Mouse (Mus musculus) embryonic facial prominence, embryonic 15.5 days (tissue): ENCODE measurements at regions not wholly inside any gene's neighbourhood (a gene's known extent, or its start where the extent isn't known, plus 50 kb on each side); places are given as distances from the start of the nearest gene placed in this dataset.

ENCODE experiments used
- ATAC-seq: fragments of 200-750 bp; cut with Nextera tagmentation; 2 replicates; pipeline ENCODE4 v1.8.0; 2017; ENCODE audit warnings: low read depth, moderate TSS enrichment; ENCODE audit not compliant: insufficient number of reproducible peaks, low FRiP score, low TSS enrichment
- H3K27ac ChIP-seq: fragments of 300-500 bp; sonication (generic); replicated peaks from 2 replicates; pipeline ENCODE4 v1.5.1; 2015; ENCODE audit warnings: mild to moderate bottlenecking, inconsistent platforms
- H3K27me3 ChIP-seq: fragments of 300-500 bp; sonication (generic); 2 replicates; pipeline ENCODE4 v1.6.1; 2015; ENCODE audit warnings: inconsistent platforms
- H3K36me3 ChIP-seq: fragments of 300-500 bp; sonication (generic); 2 replicates; pipeline ENCODE4 v1.6.1; 2015; ENCODE audit warnings: mild to moderate bottlenecking, inconsistent platforms
- H3K4me1 ChIP-seq: fragments of 300-500 bp; sonication (generic); 2 replicates; pipeline ENCODE4 v1.6.1; 2015; ENCODE audit warnings: inconsistent platforms
- H3K4me2 ChIP-seq: fragments of 300-500 bp; sonication (generic); replicated peaks from 2 replicates; pipeline ENCODE4 v1.6.1; 2015; ENCODE audit warnings: mild to moderate bottlenecking, inconsistent platforms
- H3K4me3 ChIP-seq: fragments of 300-500 bp; sonication (generic); replicated peaks from 2 replicates; pipeline ENCODE4 v1.5.1; 2015; ENCODE audit warnings: mild to moderate bottlenecking, inconsistent platforms
- H3K9ac ChIP-seq: fragments of 300-500 bp; sonication (generic); 2 replicates; pipeline ENCODE4 v1.6.1; 2015; ENCODE audit warnings: inconsistent platforms
- H3K9me3 ChIP-seq: fragments of 300-500 bp; sonication (generic); replicated peaks from 2 replicates; pipeline ENCODE4 v1.6.1; 2016; ENCODE audit warnings: inconsistent platforms
- WGBS: fragments of 180-500 bp; shearing (Covaris S2); methylation state at CpG from one replicate; pipeline ENCODE4 v1.1.7; 2015; 5-methylcytosine and 5-hydroxymethylcytosine counted together

DNA sequence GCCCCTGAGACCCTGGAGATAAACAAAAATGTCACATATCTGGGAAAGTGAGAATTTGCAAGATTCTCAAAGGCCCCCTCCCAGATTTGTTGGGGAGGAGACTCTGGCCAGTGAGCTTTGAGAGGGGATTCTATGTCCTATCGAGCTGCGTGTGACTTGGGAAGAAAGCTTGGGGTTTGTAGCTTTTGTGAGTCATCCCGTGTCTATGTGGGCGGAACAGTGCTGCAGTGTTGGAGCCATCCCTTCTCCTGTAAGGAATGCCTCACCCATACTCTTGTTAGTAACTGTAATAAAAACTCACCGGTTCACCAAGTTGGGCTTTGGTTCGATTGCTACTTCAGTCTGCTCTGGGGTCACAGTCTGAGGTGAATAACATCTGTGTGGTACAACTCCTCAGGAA lies 160.5 kb downstream of the Hs3st3b1 start:
- Histone ChIP-seq H3K27me3 (no peaks in the 10 kb centered on the region; the same call in 1 of the 2 replicates), H3K9ac (no peak overlapping the region), H3K4me1 (0 out of 2 replicates have a peak, but pooled peaks cover 1% of the 10 kb centered on the region), H3K36me3 (no peaks in the 10 kb centered on the region), H3K4me2 (no peak overlapping the region), H3K4me3 (no peak overlapping the region), H3K9me3 (no peaks in the 10 kb centered on the region), H3K27ac (no peak overlapping the region)
- no peak for ATAC-seq
- 67% methylated on average over 6 of the region's 6 CpGs for WGBS

DNA sequence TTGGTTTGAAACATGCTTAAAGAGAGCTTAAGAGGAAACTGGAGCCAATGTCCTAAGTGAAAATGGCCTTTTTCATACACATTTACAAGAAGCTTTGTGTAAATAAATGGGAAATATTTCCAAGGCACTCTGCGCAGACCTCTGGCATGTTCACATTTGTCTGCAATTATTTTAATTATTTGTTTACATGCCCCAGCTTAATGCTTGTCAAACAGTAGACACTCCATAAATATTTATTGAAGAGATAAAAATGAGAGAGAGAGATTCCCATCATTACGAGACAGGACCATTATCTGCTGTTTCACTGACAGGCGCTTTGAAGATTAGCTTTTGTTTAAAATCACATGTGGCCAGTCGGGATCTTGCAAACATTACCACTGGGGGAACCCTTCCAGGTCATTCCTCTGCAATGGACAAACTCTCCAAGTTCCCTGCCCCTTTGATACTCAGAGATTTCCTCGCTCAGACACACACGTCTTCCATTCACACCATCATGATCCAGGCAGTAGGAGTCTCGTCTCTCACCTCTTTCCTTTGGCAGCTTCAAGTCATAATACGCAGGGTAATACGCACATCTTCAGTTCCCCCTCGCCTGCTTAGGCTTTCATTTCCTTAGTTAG lies 154.3 kb downstream of the Hs3st3b1 start:
- Histone ChIP-seq H3K27ac (no peak overlapping the region), H3K4me3 (no peak overlapping the region), H3K4me2 (no peak overlapping the region), H3K27me3 (no peaks in the 10 kb centered on the region), H3K36me3 (no peaks in the 10 kb centered on the region), H3K4me1 (0 out of 2 replicates have a peak, but pooled peaks cover 3% of the 10 kb centered on the region), H3K9me3 (no peaks in the 10 kb centered on the region), H3K9ac (no peak overlapping the region)
- ATAC-seq: no peak
- 73% methylated on average over 10 of the region's 10 CpGs for WGBS

DNA sequence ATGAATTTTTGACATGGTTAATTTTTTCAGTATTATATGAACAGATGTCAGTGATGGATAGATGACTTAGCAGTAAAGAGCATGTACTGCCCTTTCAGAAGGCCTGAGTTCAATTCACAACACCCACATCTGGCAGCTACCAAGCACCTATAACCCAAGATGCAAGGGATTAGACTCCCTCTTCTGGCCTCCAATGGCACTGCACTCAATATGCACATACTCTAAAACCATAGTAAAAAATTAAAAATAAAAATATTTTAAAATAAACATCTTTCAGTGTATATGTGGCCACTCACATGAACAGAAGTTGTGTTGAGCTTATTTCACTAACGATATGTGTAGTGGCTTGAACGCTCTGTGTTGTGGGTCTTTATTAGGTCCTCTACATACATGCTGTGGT lies 152.4 kb downstream of the Hs3st3b1 start:
- Histone ChIP-seq H3K9me3 (no peaks in the 10 kb centered on the region), H3K4me2 (no peak overlapping the region), H3K27ac (no peak overlapping the region), H3K27me3 (no peaks in the 10 kb centered on the region), H3K36me3 (no peaks in the 10 kb centered on the region), H3K4me1 (0 out of 2 replicates have a peak, but pooled peaks cover 3% of the 10 kb centered on the region), H3K9ac (no peak overlapping the region), H3K4me3 (no peak overlapping the region)
- ATAC-seq: no peak
- 99% methylated on average over 2 of the region's 2 CpGs for WGBS

DNA sequence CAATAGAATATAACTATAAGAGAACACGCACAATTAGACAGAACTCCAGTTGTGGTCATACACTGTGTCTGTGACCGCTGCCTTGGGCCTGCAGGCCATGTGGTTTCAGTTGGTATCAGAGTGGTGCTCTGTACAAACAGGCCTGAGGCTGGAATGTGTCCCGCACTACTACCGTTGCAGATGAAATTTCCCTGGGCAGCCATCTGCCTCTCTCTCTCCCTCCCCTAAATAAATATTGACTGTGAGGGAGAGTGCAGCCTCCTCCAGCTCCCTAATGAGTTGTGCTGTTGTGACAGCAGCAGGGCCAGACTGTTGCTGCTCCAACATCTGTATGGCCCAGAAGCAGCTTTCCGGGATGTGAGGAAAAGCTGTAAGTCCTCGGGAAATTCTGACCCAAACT lies 146.7 kb downstream of the Hs3st3b1 start:
- 27% methylated on average over 6 of the region's 6 CpGs for WGBS

DNA sequence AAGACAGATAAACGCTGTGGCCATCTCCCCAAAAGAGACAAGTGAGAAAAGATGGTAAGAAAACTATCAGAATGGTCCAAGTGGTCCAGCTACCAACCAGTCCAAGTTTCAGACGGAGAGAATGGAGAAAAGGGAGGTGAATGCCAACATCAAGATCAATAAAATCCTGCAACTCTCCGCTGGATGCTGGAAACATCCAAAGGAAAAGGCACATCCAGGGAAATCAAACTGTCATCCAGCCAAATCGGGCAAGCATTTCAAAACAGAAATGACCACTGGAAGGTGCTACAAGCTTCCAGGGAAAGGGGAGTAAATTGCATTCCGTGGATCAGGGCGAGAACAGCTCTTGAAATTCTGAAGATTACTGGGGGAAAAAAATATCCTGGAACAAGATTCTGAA lies 142.7 kb downstream of the Hs3st3b1 start:
- Histone ChIP-seq H3K27me3 (no peaks in the 10 kb centered on the region), H3K36me3 (no peaks in the 10 kb centered on the region), H3K4me2 (no peak overlapping the region), H3K9ac (no peak overlapping the region), H3K27ac (no peak overlapping the region), H3K4me1 (peaks cover 4% of the 10 kb centered on the region; the same call in 1 of the 2 replicates), H3K4me3 (no peak overlapping the region), H3K9me3 (no peaks in the 10 kb centered on the region)
- 69% methylated on average over 6 of the region's 6 CpGs for WGBS
- ATAC-seq: no peak

More for the DNA sequence above, 146.7 kb downstream of the Hs3st3b1 start:
- Histone ChIP-seq H3K9me3 (no peaks in the 10 kb centered on the region), H3K4me3 (no peak overlapping the region), H3K27me3 (no peaks in the 10 kb centered on the region), H3K9ac (no peak overlapping the region), H3K4me1 (peaks cover 4% of the 10 kb centered on the region; the same call in 1 of the 2 replicates), H3K4me2 (no peak overlapping the region), H3K36me3 (no peaks in the 10 kb centered on the region), H3K27ac (no peak overlapping the region)
- no peak for ATAC-seq

DNA sequence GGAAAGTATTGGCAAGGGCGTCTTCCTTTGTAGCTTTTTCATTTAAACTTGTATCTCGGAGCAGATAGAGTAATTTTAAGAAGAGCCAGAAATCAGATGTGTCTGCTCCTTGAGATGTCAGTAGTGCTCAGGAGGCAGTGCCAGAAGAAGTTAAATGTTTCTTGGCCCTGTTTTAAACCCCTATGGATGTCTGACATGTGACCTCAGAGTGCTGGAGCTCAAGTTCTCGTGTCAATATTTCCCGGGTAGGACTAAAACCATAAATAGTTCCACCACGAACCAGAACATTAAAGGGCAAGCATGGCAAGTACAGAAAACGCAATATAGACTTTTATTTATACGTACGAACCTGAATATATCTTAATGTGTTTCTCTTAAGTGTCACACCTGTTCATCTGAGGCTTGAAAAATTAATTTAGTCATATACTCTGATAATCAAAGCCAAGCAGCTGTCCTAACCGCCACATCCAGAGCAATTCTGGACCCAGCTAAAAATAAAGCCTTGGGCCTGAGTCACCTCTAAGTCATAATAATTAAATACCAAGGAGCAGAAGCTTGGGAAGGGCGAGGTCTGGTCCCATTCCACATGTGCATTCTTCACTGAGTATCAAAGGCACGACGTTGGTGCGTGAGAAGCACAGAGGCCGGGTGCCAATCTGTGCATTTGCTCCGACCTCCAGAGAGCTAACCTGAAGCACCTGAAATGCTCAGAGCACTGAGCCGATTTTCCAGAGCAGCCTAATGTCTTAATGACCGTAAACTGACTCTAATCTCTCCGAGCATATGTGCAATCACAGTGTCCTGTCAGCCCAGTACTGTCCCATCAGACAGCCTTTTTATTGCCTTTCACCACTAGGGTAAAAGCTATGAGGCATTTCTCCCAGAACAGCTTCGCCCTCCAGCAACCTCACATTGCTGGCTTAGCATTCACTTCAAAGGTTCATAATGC lies 139.8 kb downstream of the Hs3st3b1 start:
- H3K9me3 ChIP-seq: no peaks in the 10 kb centered on the region

DNA sequence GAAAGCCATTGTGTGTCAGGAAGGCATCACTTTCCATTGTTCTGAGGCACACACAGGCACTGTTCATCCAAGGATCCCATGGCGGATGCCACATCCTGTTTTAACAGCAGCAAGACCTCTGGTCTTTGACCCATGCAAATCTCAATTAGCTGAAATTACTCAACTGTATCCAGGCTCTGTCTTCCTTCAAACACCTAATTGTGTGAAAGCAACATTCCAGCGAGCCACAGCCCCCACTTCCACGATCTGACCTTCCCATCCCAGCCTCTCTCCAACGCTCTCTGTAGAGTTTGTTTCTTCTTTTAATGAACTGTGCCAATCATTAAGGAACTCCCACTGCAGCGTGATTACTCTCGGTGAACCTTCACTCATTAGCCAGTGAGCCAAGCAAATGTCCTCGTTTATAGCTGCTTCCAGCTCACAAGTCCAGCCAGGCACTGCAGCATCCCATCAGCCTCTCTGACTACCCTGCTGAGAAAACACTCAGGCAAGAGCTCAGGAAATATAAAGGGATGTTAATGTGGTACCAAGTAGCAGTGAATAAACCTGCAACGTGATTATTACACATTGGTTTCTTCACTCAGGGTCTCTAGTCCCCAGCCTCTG lies 136.7 kb downstream of the Hs3st3b1 start:
- no peak overlapping the region for H3K4me2 ChIP-seq
- peaks cover 16% of the 10 kb centered on the region; the same call in 1 of the 2 replicates for H3K27me3 ChIP-seq
- no peak for ATAC-seq

More for the DNA sequence above, 139.8 kb downstream of the Hs3st3b1 start:
- Histone ChIP-seq H3K9ac (no peak overlapping the region), H3K27ac (no peak overlapping the region), H3K36me3 (no peaks in the 10 kb centered on the region), H3K4me1 (peaks cover 4% of the 10 kb centered on the region; the same call in 1 of the 2 replicates), H3K4me2 (no peak overlapping the region), H3K27me3 (peaks cover 10% of the 10 kb centered on the region; the same call in 1 of the 2 replicates), H3K4me3 (no peak overlapping the region)
- WGBS: 60% methylated on average over 19 of the region's 19 CpGs
- no peak for ATAC-seq

DNA sequence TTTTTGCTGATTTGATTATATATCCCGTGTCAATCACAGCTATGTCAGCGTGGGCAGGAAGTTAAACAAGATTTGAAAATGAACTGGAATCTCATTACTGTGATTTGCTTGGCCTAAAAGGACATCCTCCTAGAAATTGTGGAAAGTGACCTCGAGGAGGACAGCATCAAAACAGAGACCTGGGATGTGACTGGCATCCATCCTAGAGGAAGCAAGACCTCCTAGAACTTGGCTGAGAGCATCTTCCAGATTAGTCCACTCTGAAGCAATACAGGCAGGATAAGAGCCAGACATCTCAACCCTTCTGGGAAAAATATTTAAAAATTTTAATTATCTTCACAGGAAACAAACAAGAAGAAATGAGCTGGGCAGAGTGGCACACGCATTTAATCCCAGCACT lies 136.1 kb downstream of the Hs3st3b1 start:
- H3K4me1 ChIP-seq: peaks cover 8% of the 10 kb centered on the region; the same call in 1 of the 2 replicates
- H3K36me3 ChIP-seq: no peaks in the 10 kb centered on the region
- H3K4me3 ChIP-seq: no peak overlapping the region
- H3K27ac ChIP-seq: no peak overlapping the region
- H3K9ac ChIP-seq: no peak overlapping the region
- peaks cover 16% of the 10 kb centered on the region; the same call in 1 of the 2 replicates for H3K27me3 ChIP-seq
- no peak overlapping the region for H3K4me2 ChIP-seq
- 66% methylated on average over 4 of the region's 4 CpGs for WGBS
- no peaks in the 10 kb centered on the region for H3K9me3 ChIP-seq
- no peak for ATAC-seq

More for the DNA sequence above, 136.7 kb downstream of the Hs3st3b1 start:
- Histone ChIP-seq H3K36me3 (no peaks in the 10 kb centered on the region), H3K9ac (no peak overlapping the region), H3K4me1 (peaks cover 8% of the 10 kb centered on the region; the same call in 1 of the 2 replicates), H3K27ac (no peak overlapping the region), H3K9me3 (no peaks in the 10 kb centered on the region), H3K4me3 (no peak overlapping the region)
- WGBS: 26% methylated on average over 8 of the region's 8 CpGs

DNA sequence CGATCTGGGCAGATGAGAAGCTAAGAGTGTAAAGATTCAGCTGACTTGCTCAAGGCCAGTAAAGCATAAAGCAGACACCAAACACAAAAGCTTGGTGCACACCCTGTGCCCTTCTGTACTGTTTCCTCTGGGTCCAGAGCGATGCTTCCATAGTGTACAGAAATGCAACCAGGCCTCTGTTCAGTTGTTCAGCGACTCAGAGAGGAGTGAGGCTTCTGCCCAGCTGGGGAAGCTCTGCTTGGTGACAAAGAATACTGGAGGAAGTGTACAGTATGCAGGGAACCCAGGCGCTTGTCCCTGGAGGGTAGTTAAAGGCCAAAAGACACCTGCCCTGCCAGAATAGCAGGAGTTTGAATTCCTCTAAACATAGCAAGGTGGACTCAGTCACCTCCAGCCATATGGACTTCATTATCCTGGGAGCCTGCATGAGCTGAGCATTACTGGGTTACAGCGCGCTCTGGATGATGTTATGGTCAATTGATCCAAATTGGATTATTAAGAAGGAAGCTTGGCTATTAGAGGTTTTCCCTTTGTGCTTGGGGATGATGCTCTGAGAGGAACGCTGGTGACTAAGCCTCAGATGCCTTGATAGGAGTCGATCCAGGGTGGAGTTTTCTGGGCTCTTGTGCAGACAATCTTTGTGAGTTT lies 132.5 kb downstream of the Hs3st3b1 start:
- H3K27me3 ChIP-seq: peaks cover 15% of the 10 kb centered on the region; the same call in 1 of the 2 replicates
- H3K9ac ChIP-seq: no peak overlapping the region
- no peak for ATAC-seq
- no peaks in the 10 kb centered on the region for H3K36me3 ChIP-seq
- H3K4me1 ChIP-seq: peaks cover 8% of the 10 kb centered on the region; the same call in 1 of the 2 replicates
- H3K4me2 ChIP-seq: no peak overlapping the region
- H3K9me3 ChIP-seq: no peaks in the 10 kb centered on the region
- no peak overlapping the region for H3K27ac ChIP-seq
- whole genome bisulfite sequencing: 32% methylated on average over 8 of the region's 8 CpGs
- H3K4me3 ChIP-seq: no peak overlapping the region

DNA sequence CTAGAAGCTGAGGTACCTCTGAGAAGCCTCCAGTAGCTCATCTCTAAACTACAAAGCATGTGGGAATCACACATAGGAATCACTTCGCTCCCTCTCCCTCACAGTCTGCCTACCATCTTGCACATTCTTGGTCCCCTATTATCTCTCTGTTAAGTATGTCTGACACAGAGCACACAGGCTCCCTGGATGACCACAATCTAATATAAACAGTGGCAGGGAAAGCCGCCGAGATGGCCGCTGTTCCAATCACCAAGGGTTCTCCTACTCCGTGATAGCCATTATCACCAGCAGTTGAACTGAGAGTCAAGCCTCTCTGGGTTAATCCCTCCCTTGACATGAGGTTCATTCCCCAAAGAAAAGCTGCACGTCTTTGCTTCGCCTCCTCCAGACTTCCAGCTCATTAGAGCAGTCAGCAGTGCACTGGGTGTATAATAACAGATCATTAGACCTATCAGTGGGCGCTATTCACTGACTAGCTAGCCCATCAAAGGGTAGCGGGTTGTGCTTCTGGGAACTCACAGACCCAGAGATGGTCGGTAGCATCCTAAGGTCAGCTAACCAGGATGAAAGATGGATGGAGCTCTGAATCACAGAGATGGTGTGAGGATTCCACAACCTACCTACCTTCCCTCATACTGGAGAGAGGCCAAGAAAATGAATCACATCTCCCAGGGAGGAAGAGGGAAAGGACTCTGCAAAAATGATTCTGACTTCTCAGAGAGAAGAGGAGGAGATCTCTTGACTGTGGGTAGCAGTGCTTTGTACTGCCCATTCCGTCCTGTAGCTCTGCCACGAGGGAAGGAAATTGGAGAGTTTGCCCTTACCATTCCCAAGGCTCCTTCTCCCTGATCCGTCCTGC lies 130.9 kb downstream of the Hs3st3b1 start:
- ATAC-seq: no peak
- Histone ChIP-seq H3K4me1 (peaks cover 8% of the 10 kb centered on the region; the same call in 1 of the 2 replicates), H3K4me3 (no peak overlapping the region), H3K36me3 (no peaks in the 10 kb centered on the region), H3K27me3 (peaks cover 10% of the 10 kb centered on the region; the same call in 1 of the 2 replicates), H3K4me2 (no peak overlapping the region), H3K9me3 (no peaks in the 10 kb centered on the region), H3K9ac (no peak overlapping the region), H3K27ac (no peak overlapping the region)
- WGBS: 67% methylated on average over 13 of the region's 13 CpGs
